Mouse (Mus musculus) embryonic fibroblast, embryonic 13.5 days (primary cell): ENCODE results near the gene 3110040M04Rik. TPM values are rescaled to one million over a fixed set of nuclear protein-coding genes. Genes with fewer than 3 reads are reported as not detected.
"Not testable (repeated sequence)": the region's sequence is repeated elsewhere in the genome, so short reads cannot be mapped to it uniquely, and the experiment has no call there.

ENCODE experiments used
- H3K27ac ChIP-seq: 2 replicates; pipeline ENCODE4 v1.5.1; 2012; ENCODE audit warnings: low read length, control low read depth, inconsistent platforms; ENCODE audit not compliant: insufficient read depth
- H3K4me1 ChIP-seq: 2 replicates; pipeline ENCODE4 v1.6.1; 2011; ENCODE audit warnings: low read length; ENCODE audit not compliant: control insufficient read depth, insufficient read depth
- H3K4me3 ChIP-seq: 2 replicates; pipeline ENCODE4 v1.5.1; 2011; ENCODE audit warnings: mild to moderate bottlenecking, control low read depth, low read length; ENCODE audit not compliant: insufficient read depth
- CTCF ChIP-seq: IDR thresholded peaks from 2 replicates; pipeline ENCODE4 v1.5.1; 2011; ENCODE audit warnings: mild to moderate bottlenecking, control low read depth, low read length, moderate library complexity, borderline replicate concordance; ENCODE audit not compliant: insufficient read depth
- POLR2A ChIP-seq: IDR thresholded peaks from 2 replicates; pipeline ENCODE4 v1.6.1; 2011; ENCODE audit warnings: low read depth, mild to moderate bottlenecking, control low read depth, low read length, moderate library complexity
- polyA plus RNA-seq: library from polyadenylated mRNA; stranded (reverse); fragments of >200 nt; gene quantifications from 2 replicates; pipeline ENCODE4 v1.2.4, GENCODE M21; 2011; ENCODE audit warnings: low read depth; ENCODE audit not compliant: missing spikeins, insufficient read length

3110040M04Rik gene
- not detected in 2 replicates for polyA plus RNA-seq

DNA sequence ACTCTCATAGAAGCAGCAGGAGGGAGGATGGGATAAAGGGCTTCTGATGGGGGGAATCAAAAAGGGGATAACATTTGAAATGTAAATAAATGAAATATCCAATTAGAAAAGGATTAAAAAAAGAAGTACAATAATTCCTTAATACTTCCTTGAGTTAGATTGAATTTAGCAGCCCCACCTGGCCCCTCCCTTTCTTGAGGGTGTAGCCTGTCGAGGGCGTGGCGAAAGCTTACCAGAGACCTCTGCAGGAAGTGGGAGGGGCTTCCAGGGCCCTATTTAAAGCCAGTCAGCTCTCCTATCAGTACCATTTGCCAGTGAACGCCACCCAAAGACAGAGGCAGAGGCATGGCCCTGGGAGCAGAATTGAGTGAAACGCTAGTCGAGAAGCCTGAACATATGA is at the start of gene 3110040M04Rik:
Gene 3110040M04Rik (plus strand): TSS at position 304 of the 400 bp plus-strand sequence.
- H3K27ac ChIP-seq, H3K4me3 ChIP-seq: not testable (repeated sequence)

GRCm38 (mm10) chr1:151154131-151154530 is 49.8 kb upstream of the 3110040M04Rik start:
- H3K4me1 ChIP-seq, H3K27ac ChIP-seq, H3K4me3 ChIP-seq: not testable (repeated sequence)

More for the DNA sequence above, at the start of gene 3110040M04Rik:
- H3K4me1 ChIP-seq: not testable (repeated sequence)

DNA sequence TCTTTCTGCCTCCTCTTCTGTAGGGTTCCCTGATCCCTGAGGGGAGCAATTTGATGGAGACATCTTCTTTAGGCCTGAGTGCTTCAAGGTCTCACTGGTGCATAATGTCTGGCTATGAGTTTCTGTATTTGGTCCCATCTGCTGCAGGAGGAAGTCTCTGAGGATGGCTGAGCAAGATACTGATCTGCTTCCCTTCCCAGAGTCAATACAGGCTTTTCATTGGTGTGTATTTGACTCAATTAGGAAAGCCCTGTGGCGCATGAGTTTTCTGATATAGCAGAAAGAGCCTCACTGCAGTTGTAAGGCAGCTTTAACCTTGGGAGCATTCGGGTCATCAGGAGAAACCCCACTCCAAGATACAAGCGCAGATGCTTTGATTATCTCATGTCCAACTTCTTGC is 47.8 kb upstream of the 3110040M04Rik start:
- Histone ChIP-seq H3K27ac (no peak overlapping the region), H3K4me1 (no peaks in the 10 kb centered on the region), H3K4me3 (no peak overlapping the region)
- TF ChIP-seq CTCF: no peak
- no peak for TF ChIP-seq POLR2A

DNA sequence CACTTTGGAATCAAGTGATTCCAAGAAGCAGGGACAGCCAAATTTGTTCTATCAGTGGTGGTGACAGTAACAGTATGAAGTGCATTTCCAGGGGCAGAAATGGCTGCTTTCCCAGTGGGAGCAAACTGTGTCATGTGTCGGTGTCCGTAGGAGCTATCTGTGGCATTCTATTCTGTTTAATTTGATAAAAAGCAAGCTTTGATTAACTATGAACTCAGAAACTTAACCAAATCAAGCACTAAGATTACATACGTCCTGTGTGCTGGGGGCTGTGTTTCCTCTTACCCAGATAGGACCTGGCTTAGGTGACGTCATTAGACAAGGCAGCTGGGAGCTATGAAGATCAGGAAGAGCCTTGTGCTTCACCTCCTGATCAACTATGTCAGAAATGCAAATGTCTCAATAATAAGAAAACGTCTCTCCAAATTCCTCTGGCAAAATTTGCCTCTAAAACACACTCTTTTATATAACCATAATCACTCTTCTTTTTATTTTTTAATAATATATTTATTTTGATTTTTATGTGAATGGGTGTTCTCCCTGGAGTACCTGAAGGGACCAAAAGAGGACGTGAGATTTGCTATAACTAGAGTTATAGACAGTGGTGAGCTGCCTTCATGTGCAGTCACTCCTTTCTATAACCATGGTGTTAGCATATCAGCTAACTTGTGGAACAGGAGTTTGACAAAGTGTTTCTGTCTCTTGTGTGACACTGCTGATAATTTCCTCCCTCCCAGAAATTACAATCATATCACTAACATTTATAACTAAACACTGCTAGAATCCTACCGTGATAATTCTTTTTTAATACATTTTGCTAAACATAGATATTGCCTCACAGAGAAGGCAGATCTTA is 46.9 kb upstream of the 3110040M04Rik start:
- no peaks in the 10 kb centered on the region for H3K4me1 ChIP-seq
- no peak overlapping the region for H3K27ac ChIP-seq
- TF ChIP-seq CTCF (no peak), POLR2A (no peak)
- no peak overlapping the region for H3K4me3 ChIP-seq

DNA sequence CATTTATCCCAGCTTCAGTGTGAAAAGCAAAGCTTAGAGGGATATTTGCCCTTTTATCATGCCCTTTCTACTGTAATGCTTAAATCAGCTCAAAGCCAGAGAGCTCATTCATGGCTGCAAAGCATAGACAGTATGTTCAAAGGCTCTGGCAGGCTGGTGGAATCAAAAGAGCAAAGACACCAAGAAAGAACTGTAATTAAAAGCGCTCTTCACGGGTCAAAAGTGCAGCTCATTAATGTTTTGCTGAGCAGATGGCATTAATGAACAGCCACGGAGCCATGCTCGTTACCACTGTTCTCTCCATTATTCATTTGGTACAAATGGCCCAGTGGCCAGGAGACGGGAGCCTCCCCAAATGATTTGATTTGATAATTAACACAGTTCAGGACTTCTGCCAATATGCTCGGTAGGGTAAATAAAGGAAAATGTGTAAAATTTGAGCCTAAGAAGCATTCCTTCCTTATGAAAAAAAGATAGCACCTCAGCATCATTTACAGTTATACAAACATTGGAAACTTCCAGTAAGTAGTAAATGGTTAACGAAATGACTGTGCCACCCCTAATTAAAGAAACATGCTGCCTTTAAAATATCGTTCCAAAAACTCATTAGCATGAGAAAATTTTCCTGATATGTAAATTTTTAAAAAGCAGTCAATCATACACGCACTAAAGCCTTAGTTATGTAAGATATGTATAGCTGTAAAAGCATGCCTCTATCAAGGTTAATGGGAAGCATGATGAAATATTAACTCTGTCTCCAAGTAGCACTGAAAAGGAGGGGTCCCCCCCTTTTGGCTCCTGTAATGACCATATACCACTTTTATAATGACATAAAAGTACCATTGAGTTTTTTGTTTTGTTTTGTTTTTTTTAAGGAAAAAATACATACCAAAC is 45.7 kb upstream of the 3110040M04Rik start:
- TF ChIP-seq POLR2A: no peak
- no peak for TF ChIP-seq CTCF

GRCm38 (mm10) chr1:151158857-151159510 is 44.9 kb upstream of the 3110040M04Rik start:
- no peak overlapping the region for H3K27ac ChIP-seq
- no peak for TF ChIP-seq POLR2A
- H3K4me1 ChIP-seq: no peaks in the 10 kb centered on the region
- H3K4me3 ChIP-seq: no peak overlapping the region

More for the DNA sequence above, 45.7 kb upstream of the 3110040M04Rik start:
- no peak overlapping the region for H3K4me3 ChIP-seq
- H3K27ac ChIP-seq: no peak overlapping the region
- no peaks in the 10 kb centered on the region for H3K4me1 ChIP-seq

GRCm38 (mm10) chr1:151166031-151166430 is 37.9 kb upstream of the 3110040M04Rik start:
- H3K27ac ChIP-seq: no peak overlapping the region
- H3K4me3 ChIP-seq: no peak overlapping the region
- TF ChIP-seq CTCF (no peak), POLR2A (no peak)

GRCm38 (mm10) chr1:151167297-151168047 is 36.4 kb upstream of the 3110040M04Rik start:
- TF ChIP-seq POLR2A (no peak), CTCF (no peak)
- H3K27ac ChIP-seq: no peak overlapping the region
- peaks cover 12% of the 10 kb centered on the region for H3K4me1 ChIP-seq
- no peak overlapping the region for H3K4me3 ChIP-seq

More at GRCm38 (mm10) chr1:151166031-151166430, 37.9 kb upstream of the 3110040M04Rik start:
- H3K4me1 ChIP-seq: peaks cover 5% of the 10 kb centered on the region; the same call in 1 of the 2 replicates

DNA sequence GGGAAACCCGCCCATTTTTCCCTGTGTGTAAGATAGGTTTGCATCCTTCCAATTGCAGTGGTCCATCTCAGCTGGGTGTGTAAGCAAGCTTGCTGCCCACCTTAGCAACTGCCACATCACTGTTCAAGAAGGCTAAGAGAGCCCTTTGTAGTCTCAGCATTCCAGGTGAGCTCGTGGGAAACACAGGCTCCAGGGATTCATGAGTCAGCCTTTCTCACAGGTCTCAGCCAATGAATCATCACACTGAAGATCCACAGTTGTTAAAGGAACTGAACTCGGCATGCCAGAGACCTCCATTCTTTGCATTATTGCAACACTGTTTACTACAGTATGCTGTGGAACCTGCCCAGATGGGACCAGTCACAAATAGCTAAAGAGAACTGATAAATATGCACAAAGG is 35.3 kb upstream of the 3110040M04Rik start:
- TF ChIP-seq CTCF (no peak), POLR2A (no peak)
- no peak overlapping the region for H3K27ac ChIP-seq
- peaks cover 12% of the 10 kb centered on the region for H3K4me1 ChIP-seq
- H3K4me3 ChIP-seq: no peak overlapping the region
